Mouse (Mus musculus) spleen, adult 2 months (tissue): ENCODE results near the gene Anxa5. TPM values are rescaled to one million over a fixed set of nuclear protein-coding genes. Genes with fewer than 3 reads are reported as not detected.
A peak's percentile ranks its signal among the peaks of the same experiment; 100 is the strongest.

Source experiments
- DNase-seq, 2 experiments: peaks; one replicate each; pipeline versions ENCODE4 v3.0.0 to v3.0.0-alpha.2; 2012 to 2021; ENCODE audit warnings: low spot score in 2 of 2, low read depth in 1 of 2
- H3K27ac ChIP-seq: fragments of 200-500 bp; 2 replicates; pipeline ENCODE4 v1.5.1; 2012; ENCODE audit warnings: low read length, inconsistent platforms; ENCODE audit not compliant: insufficient read depth
- H3K27me3 ChIP-seq: fragments of 200-500 bp; 2 replicates; pipeline ENCODE4 v1.6.1; 2012; ENCODE audit warnings: mild to moderate bottlenecking, moderate library complexity, low read length, inconsistent platforms; ENCODE audit not compliant: control insufficient read depth, insufficient read depth
- H3K36me3 ChIP-seq: fragments of 200-500 bp; 2 replicates; pipeline ENCODE4 v1.6.1; 2012; ENCODE audit warnings: mild to moderate bottlenecking, low read length, inconsistent platforms; ENCODE audit not compliant: control insufficient read depth, insufficient read depth
- H3K4me1 ChIP-seq: fragments of 200-500 bp; 2 replicates; pipeline ENCODE4 v1.6.1; 2011; ENCODE audit warnings: inconsistent platforms; ENCODE audit not compliant: control insufficient read depth, insufficient read depth, insufficient read length
- H3K4me3 ChIP-seq: fragments of 200-500 bp; 2 replicates; pipeline ENCODE4 v1.5.1; 2011; ENCODE audit warnings: mild to moderate bottlenecking, inconsistent platforms; ENCODE audit not compliant: insufficient read depth, insufficient read length; ENCODE audit errors: extremely low read depth
- CTCF ChIP-seq: fragments of 200-500 bp; IDR thresholded peaks from 2 replicates; pipeline ENCODE4 v1.5.1; 2011; ENCODE audit warnings: mild to moderate bottlenecking, inconsistent platforms; ENCODE audit not compliant: insufficient read depth, insufficient read length, insufficient replicate concordance; ENCODE audit errors: extremely low read depth
- POLR2A ChIP-seq: fragments of 200-500 bp; IDR thresholded peaks from 2 replicates; pipeline ENCODE4 v1.6.1; 2011; ENCODE audit warnings: low read depth, low read length, inconsistent platforms
- WGBS: fragments of 180-500 bp; shearing (Covaris S2); methylation state at CpG from one replicate; pipeline ENCODE4 v1.1.7; 2018; 5-methylcytosine and 5-hydroxymethylcytosine counted together
- polyA plus RNA-seq: library from polyadenylated mRNA; depleted of rRNA; stranded (reverse); fragments of >200 nt; gene quantifications from 2 replicates; pipeline ENCODE4 v1.2.3, GENCODE M21; 2012; rRNA removed

Gene Anxa5
- polyA plus RNA-seq = 187 and 239 TPM in 2 replicates

- WGBS = under 1% methylated on average over 32 of the region's 32 CpGs
- H3K27ac ChIP-seq = peak within 1 kb of the TSS; percentile 76
- peak within 1 kb of the TSS; percentile 72 for H3K4me3 ChIP-seq
- no peaks in the 10 kb centered on the region; the same call in 1 of the 2 replicates for H3K4me1 ChIP-seq
- no peaks in the 10 kb centered on the region for H3K36me3 ChIP-seq
- peak; percentile 93 for DNase-seq
- no peaks in the 10 kb centered on the region for H3K27me3 ChIP-seq
- TF ChIP-seq CTCF = peak; percentile 14; the same call in 1 of the 2 replicates
- peak; percentile 80; the same call in 1 of the 2 replicates for TF ChIP-seq POLR2A
These were observed at the start of gene Anxa5, which contains the start of gene 1810062G17Rik for GRCm38 (mm10) chr3:36475532-36476087. Anxa5 (minus strand) TSS chr3:36475894. 1810062G17Rik (plus strand) TSS chr3:36475937.

DNA sequence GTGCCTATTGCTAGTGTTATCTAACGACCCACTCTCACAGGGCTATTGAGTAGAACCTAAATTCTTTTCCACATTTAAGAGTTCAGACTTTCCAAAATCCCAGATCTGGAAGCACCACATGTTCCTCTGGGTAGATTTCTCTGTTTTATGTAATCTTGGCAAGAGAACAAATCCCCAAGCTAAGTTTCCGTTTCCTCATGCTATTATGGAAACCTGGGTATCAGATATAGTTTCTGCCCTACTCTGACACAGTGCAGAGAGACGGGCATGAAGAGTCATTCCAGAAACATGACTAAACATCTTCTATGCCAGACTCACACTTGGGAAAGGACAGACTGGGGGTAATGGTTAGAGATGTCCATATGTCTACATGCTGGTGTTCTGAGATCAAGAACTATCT lies 48.8 kb upstream of the Anxa5 start:
- Histone ChIP-seq H3K27ac (no peak overlapping the region), H3K4me1 (no peaks in the 10 kb centered on the region), H3K4me3 (no peak overlapping the region), H3K36me3 (no peaks in the 10 kb centered on the region), H3K27me3 (0 out of 2 replicates have a peak, but pooled peaks cover 2% of the 10 kb centered on the region)
- DNase-seq = no peak
- TF ChIP-seq POLR2A = no peak
- no peak for TF ChIP-seq CTCF
- whole genome bisulfite sequencing = 71% methylated on average over 3 of the region's 3 CpGs

GRCm38 (mm10) chr3:36522137-36522536 lies 46.4 kb upstream of the Anxa5 start:
- TF ChIP-seq CTCF (no peak), POLR2A (no peak)
- DNase-seq = no peak
- 38% methylated on average over 4 of the region's 4 CpGs for WGBS
- 0 out of 2 replicates have a peak, but pooled peaks cover 2% of the 10 kb centered on the region for H3K27me3 ChIP-seq
- H3K4me3 ChIP-seq = no peak overlapping the region
- H3K36me3 ChIP-seq = no peaks in the 10 kb centered on the region
- no peaks in the 10 kb centered on the region for H3K4me1 ChIP-seq
- no peak overlapping the region for H3K27ac ChIP-seq

DNA sequence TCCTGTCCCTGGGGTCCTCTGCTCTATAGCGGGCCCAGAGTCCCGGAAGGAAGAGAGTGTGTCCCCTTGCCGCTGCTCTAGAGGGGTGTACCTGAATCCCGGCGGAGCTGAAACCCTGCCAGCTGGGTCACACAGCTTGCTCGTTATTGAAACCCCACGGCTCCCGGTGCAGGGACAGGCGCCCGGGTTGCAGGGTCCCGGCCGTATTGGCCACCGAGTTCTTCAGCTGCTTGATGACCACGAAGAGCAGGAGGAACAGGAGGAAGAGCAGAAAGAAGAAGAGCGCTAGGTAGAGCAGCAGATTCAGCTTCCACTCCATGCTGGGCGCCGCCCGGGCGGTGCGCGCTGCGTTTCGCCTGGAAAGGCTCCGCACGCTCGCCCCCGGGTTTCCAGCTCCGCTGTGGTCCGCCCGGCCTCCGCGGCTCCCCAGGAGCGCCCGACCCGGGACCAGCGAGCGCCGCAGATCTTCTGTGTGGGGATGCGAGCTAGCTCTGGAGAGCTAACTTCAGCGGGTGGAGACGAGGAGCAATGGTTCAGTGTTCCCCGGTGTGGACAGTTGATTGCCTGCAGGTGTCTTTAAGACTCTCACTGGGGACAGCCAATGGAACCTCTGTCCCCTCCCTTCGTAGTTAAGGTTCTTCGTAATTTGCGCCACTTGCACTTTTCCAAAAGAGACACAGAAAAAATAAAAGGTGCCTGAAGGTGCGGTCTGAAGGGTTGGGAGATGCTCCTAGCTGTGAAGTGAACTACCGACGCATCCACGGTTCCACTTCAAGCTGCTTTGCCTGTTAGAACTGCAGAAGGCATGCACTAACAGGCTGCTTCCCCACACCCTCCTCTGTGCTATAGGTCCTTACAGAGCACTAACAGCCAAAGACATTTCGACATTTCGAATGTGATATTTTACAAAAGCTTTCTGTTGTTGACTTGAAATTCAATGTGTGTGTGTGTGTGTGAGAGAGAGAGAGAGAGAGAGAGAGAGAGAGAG lies 45.7 kb upstream of the Anxa5 start, which contains the start of gene Gm11549:
Gm11549 (minus strand) TSS at position 741 of the 988 bp plus-strand sequence.
- DNase-seq = no peak
- 0 out of 2 replicates have a peak, but pooled peaks cover 2% of the 10 kb centered on the region for H3K27me3 ChIP-seq
- TF ChIP-seq CTCF (no peak), POLR2A (no peak)
- WGBS = 3% methylated on average over 51 of the region's 51 CpGs
- H3K36me3 ChIP-seq = no peaks in the 10 kb centered on the region
- H3K4me1 ChIP-seq = no peaks in the 10 kb centered on the region
- H3K27ac ChIP-seq = no peak within 1 kb of the TSS
- H3K4me3 ChIP-seq = no peak within 1 kb of the TSS

GRCm38 (mm10) chr3:36516196-36516595 lies 40.5 kb upstream of the Anxa5 start:
- TF ChIP-seq POLR2A (no peak), CTCF (no peak)
- H3K4me1 ChIP-seq = no peaks in the 10 kb centered on the region
- 90% methylated on average over 9 of the region's 9 CpGs for WGBS

GRCm38 (mm10) chr3:36511491-36511890 lies 35.8 kb upstream of the Anxa5 start:
- WGBS = 88% methylated on average over 6 of the region's 6 CpGs
- H3K27me3 ChIP-seq = no peaks in the 10 kb centered on the region
- no peak for DNase-seq
- no peak overlapping the region for H3K27ac ChIP-seq
- no peak for TF ChIP-seq POLR2A
- no peak for TF ChIP-seq CTCF
- H3K4me1 ChIP-seq = no peaks in the 10 kb centered on the region
- H3K36me3 ChIP-seq = no peaks in the 10 kb centered on the region
- H3K4me3 ChIP-seq = no peak overlapping the region

More at GRCm38 (mm10) chr3:36516196-36516595, 40.5 kb upstream of the Anxa5 start:
- no peak overlapping the region for H3K27ac ChIP-seq
- H3K27me3 ChIP-seq = no peaks in the 10 kb centered on the region
- no peaks in the 10 kb centered on the region for H3K36me3 ChIP-seq
- no peak overlapping the region for H3K4me3 ChIP-seq
- DNase-seq = no peak
